Mouse (Mus musculus): ENCODE measurements at regions not wholly inside any gene's neighbourhood (a gene's known extent, or its start where the extent isn't known, plus 50 kb on each side); places are given as distances from the start of the nearest gene placed in this dataset.
"Not testable (repeated sequence)": the region's sequence is repeated elsewhere in the genome, so short reads cannot be mapped to it uniquely, and the experiment has no call there.

DNA sequence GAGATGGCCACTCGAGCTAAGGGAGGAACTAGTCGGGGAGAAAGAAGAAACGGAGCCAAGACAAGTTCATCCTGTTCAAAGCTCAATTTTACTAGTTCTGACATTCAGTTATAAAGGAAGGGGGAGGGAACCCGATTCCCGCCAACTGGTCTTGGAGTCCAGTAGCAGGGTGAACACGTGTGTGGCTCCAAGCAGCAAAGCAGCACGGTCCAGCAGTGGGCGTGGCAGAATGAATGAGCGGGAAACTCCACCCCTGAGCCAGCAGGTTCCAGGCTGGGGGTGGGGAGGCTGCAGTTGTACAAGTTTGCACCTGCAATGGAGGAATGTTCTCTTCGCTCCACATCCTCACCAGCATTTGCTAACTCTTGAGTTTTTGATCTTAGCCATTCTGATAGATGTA lies 108.8 kb upstream of the Adgrf1 start:
- WGBS = 75% methylated on average over 8 of the region's 10 CpGs

DNA sequence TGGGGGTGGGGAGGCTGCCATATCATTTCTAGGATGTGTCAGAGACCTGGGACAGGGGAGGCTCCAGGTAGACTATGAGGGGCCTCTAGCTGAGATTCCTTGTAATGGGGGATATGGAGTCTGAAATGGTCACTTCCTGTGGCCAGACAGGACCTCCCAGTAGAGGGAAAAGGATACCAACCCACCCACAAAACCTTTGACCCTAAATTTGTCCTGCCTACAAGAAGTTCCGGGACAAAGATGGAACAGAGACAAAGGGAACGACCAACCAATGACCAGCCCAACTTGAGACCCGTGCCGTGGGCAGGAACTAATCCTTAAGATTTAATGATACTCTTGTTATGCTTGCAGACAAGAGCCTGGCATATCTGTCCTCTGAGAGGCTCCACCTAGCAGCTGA lies 107.0 kb upstream of the Adgrf1 start:
- H3K9me3 ChIP-seq (ENCODE audit: control insufficient read depth, low read length) = no peaks in the 10 kb centered on the region
- no peak overlapping the region for H3K4me2 ChIP-seq (ENCODE audit: low read depth, low read length)
- no peaks in the 10 kb centered on the region for H3K36me3 ChIP-seq (ENCODE audit: control insufficient read depth, insufficient read depth, low read length)
- WGBS = 95% methylated on average over 4 of the region's 4 CpGs
- H3K27ac ChIP-seq (ENCODE audit: low read length) = no peak overlapping the region
- H3K9ac ChIP-seq (ENCODE audit: low read depth, low read length) = no peak overlapping the region
- ATAC-seq = no peak
- H3K27me3 ChIP-seq (replicated peaks; ENCODE audit: control insufficient read depth, insufficient read depth, low read length) = no peaks in the 10 kb centered on the region
- no peak overlapping the region for H3K4me3 ChIP-seq (ENCODE audit: low read length)
- peaks cover 7% of the 10 kb centered on the region; the same call in 1 of the 2 replicates for H3K4me1 ChIP-seq (ENCODE audit: control insufficient read depth, insufficient read depth, low read length)

More for the DNA sequence above, 108.8 kb upstream of the Adgrf1 start:
- H3K4me3 ChIP-seq (ENCODE audit: low read length); H3K27me3 ChIP-seq (replicated peaks; ENCODE audit: control insufficient read depth, insufficient read depth, low read length); H3K9me3 ChIP-seq (ENCODE audit: control insufficient read depth, low read length); H3K27ac ChIP-seq (ENCODE audit: low read length); H3K4me2 ChIP-seq (ENCODE audit: low read depth, low read length); H3K36me3 ChIP-seq (ENCODE audit: control insufficient read depth, insufficient read depth, low read length); H3K9ac ChIP-seq (ENCODE audit: low read depth, low read length); ATAC-seq: not testable (repeated sequence)
- peaks cover 11% of the 10 kb centered on the region; the same call in 1 of the 2 replicates for H3K4me1 ChIP-seq (ENCODE audit: control insufficient read depth, insufficient read depth, low read length)

DNA sequence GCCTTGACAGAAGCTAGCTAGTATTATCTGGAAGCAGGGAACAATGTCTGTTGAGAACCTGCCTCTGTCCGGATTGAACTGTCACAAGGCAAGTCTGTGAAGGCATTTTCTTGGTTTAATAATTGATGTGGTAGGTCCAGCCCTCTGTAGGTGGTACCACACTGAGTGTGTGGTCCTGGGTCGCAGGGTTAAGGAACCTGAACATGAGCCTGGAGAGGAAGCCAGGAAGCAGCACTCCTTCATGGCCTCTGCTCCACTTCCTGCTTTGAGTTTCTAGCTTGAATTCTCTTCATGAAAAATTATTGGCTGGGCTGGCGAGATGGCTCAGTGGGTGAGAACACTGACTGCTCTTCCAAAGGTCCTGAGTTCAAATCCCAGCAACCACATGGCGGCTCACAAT lies 104.0 kb upstream of the Adgrf1 start:
- H3K27me3 ChIP-seq (replicated peaks; ENCODE audit: control insufficient read depth, insufficient read depth, low read length) = no peaks in the 10 kb centered on the region
- H3K4me2 ChIP-seq (ENCODE audit: low read depth, low read length) = no peak overlapping the region
- H3K27ac ChIP-seq (ENCODE audit: low read length) = no peak overlapping the region
- WGBS = 60% methylated on average over 4 of the region's 4 CpGs
- no peaks in the 10 kb centered on the region for H3K9me3 ChIP-seq (ENCODE audit: control insufficient read depth, low read length)
- no peak overlapping the region for H3K9ac ChIP-seq (ENCODE audit: low read depth, low read length)
- no peak for ATAC-seq
- no peak overlapping the region for H3K4me3 ChIP-seq (ENCODE audit: low read length)
- no peaks in the 10 kb centered on the region for H3K36me3 ChIP-seq (ENCODE audit: control insufficient read depth, insufficient read depth, low read length)
- no peaks in the 10 kb centered on the region for H3K4me1 ChIP-seq (ENCODE audit: control insufficient read depth, insufficient read depth, low read length)

DNA sequence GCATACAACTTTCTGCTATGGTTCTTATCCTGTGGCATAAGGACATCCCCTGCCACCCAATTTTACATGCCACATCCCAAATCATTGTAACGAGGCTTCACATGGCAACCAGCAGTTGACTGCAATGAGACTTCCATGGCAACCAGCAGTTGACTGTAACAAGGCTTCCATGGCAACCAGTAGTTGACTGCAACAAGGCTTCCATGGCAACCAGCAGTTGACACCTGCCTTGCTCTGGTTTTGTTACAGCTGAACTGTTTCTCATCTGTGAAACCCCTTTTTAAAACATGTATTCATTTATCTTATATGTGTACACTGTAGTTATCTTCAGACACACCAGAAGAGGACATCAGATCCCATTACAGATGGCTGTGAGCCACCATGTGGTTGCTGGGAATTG lies 100.7 kb upstream of the Adgrf1 start:
- H3K9ac ChIP-seq (ENCODE audit: low read depth, low read length) = no peak overlapping the region
- H3K27ac ChIP-seq (ENCODE audit: low read length) = no peak overlapping the region
- no peak overlapping the region for H3K4me3 ChIP-seq (ENCODE audit: low read length)
- no peaks in the 10 kb centered on the region for H3K9me3 ChIP-seq (ENCODE audit: control insufficient read depth, low read length)
- H3K4me1 ChIP-seq (ENCODE audit: control insufficient read depth, insufficient read depth, low read length) = no peaks in the 10 kb centered on the region
- ATAC-seq = no peak
- 69% methylated on average over 1 of the region's 1 CpGs for WGBS
- no peaks in the 10 kb centered on the region for H3K36me3 ChIP-seq (ENCODE audit: control insufficient read depth, insufficient read depth, low read length)
- no peaks in the 10 kb centered on the region for H3K27me3 ChIP-seq (replicated peaks; ENCODE audit: control insufficient read depth, insufficient read depth, low read length)
- H3K4me2 ChIP-seq (ENCODE audit: low read depth, low read length) = no peak overlapping the region

DNA sequence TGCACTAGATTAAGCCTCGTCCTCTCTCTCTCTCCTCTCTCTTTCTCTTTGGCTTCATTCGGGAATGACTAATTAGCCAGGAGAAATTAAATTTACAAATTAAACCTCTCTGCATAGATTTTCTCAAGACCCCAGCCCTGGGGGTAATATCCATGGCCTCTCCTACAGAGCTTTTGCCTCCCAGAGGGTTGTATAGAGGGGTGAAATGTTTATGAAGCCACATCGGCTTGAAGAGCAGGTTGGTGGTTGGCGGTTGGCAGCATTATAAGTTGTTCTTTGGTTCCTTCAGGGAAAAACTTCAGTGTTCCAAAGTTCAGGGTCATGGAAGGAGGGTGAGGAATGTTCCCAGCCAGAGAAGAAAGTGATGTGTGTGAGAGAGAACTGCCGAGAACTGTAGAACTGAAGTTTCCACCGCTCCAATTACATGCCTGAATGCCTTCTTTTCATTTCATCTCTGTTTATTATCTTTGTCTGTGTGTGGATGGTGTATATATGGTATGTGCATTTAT lies 97.4 kb upstream of the Adgrf1 start:
- H3K4me3 ChIP-seq (ENCODE audit: low read length) = no peak overlapping the region
- no peak overlapping the region for H3K27ac ChIP-seq (ENCODE audit: low read length)
- no peak for ATAC-seq
- no peak overlapping the region for H3K9ac ChIP-seq (ENCODE audit: low read depth, low read length)
- peaks cover 5% of the 10 kb centered on the region; the same call in 1 of the 2 replicates for H3K4me1 ChIP-seq (ENCODE audit: control insufficient read depth, insufficient read depth, low read length)
- H3K36me3 ChIP-seq (ENCODE audit: control insufficient read depth, insufficient read depth, low read length) = no peaks in the 10 kb centered on the region
- H3K4me2 ChIP-seq (ENCODE audit: low read depth, low read length) = no peak overlapping the region
- H3K9me3 ChIP-seq (ENCODE audit: control insufficient read depth, low read length) = no peaks in the 10 kb centered on the region
- H3K27me3 ChIP-seq (replicated peaks; ENCODE audit: control insufficient read depth, insufficient read depth, low read length) = no peaks in the 10 kb centered on the region
- WGBS = 77% methylated on average over 6 of the region's 6 CpGs

DNA sequence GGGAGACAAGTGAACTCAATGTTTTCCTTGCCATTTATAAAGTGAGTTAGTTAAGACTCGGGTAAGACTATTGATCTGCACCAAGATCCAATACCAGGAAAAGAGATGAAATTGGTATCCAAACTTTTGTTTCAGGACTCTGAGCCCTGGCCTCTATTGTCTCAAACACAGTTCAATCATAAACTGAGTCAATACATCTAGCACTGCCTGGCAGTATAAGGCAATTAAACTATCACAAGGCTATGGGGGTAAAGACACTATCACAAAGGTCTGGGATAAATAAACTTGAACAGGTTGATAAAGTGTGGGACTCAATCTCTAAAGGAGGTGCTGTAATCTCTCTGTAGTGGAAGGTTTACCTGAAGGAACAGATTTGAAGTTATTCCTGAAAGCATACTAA lies 95.3 kb upstream of the Adgrf1 start:
- H3K9ac ChIP-seq (ENCODE audit: low read depth, low read length) = no peak overlapping the region
- 55% methylated on average over 1 of the region's 1 CpGs for WGBS
- no peak overlapping the region for H3K4me3 ChIP-seq (ENCODE audit: low read length)
- no peaks in the 10 kb centered on the region for H3K9me3 ChIP-seq (ENCODE audit: control insufficient read depth, low read length)
- H3K27me3 ChIP-seq (replicated peaks; ENCODE audit: control insufficient read depth, insufficient read depth, low read length) = no peaks in the 10 kb centered on the region
- H3K4me1 ChIP-seq (ENCODE audit: control insufficient read depth, insufficient read depth, low read length) = peaks cover 5% of the 10 kb centered on the region; the same call in 1 of the 2 replicates
- H3K36me3 ChIP-seq (ENCODE audit: control insufficient read depth, insufficient read depth, low read length) = no peaks in the 10 kb centered on the region
- ATAC-seq = peak; percentile 55; the same call in 1 of the 2 replicates
- H3K27ac ChIP-seq (ENCODE audit: low read length) = no peak overlapping the region
- no peak overlapping the region for H3K4me2 ChIP-seq (ENCODE audit: low read depth, low read length)

DNA sequence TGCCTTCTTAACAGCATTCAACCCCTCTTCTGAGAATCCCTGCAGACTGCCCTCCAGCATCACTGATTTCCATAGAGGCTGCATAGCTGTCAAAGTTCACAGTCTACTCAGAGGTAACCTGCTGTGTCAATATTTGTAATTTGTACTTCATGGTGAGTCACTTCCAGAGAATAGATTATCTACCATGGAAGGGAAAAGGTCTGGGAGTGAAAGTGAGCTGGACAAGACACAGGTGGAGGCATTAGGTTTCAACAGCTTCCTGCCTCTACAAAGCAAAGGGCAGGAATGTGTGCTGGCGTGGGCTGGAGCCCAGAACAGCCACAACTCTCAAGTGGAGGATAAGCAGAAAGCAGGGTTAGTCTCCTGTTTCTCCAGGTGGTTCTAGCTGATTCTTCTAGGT lies 92.9 kb upstream of the Adgrf1 start:
- no peaks in the 10 kb centered on the region for H3K36me3 ChIP-seq (ENCODE audit: control insufficient read depth, insufficient read depth, low read length)
- no peak overlapping the region for H3K4me2 ChIP-seq (ENCODE audit: low read depth, low read length)
- H3K4me3 ChIP-seq (ENCODE audit: low read length) = no peak overlapping the region
- 18% methylated on average over 1 of the region's 1 CpGs for WGBS
- ATAC-seq = peak; percentile 90
- no peaks in the 10 kb centered on the region for H3K9me3 ChIP-seq (ENCODE audit: control insufficient read depth, low read length)
- peaks cover 5% of the 10 kb centered on the region; the same call in 1 of the 2 replicates for H3K4me1 ChIP-seq (ENCODE audit: control insufficient read depth, insufficient read depth, low read length)
- H3K27me3 ChIP-seq (replicated peaks; ENCODE audit: control insufficient read depth, insufficient read depth, low read length) = no peaks in the 10 kb centered on the region
- no peak overlapping the region for H3K27ac ChIP-seq (ENCODE audit: low read length)
- no peak overlapping the region for H3K9ac ChIP-seq (ENCODE audit: low read depth, low read length)

DNA sequence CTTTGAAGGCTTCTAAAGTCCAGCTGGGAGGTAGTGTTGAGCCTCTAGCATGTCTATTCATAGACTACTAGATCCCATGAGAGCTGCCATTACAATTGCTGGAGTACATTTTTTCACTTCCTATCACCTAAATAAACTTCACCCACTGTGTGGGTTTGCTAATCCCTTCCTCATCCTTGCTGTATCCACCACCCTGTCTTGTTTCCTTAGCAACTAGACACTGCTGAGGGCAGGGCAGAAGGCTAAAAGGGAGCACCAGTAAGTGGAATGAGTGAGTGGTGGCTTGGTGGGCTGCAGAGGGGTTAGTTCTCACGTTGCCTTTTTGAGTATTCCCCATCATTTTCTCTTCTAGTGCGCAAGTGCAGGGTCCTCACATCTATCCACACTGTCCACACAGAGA lies 80.1 kb upstream of the Adgrf1 start:
- ATAC-seq = no peak
- no peaks in the 10 kb centered on the region for H3K9me3 ChIP-seq (ENCODE audit: control insufficient read depth, low read length)
- no peaks in the 10 kb centered on the region for H3K36me3 ChIP-seq (ENCODE audit: control insufficient read depth, insufficient read depth, low read length)
- H3K9ac ChIP-seq (ENCODE audit: low read depth, low read length) = no peak overlapping the region
- H3K4me3 ChIP-seq (ENCODE audit: low read length) = no peak overlapping the region
- 62% methylated on average over 2 of the region's 2 CpGs for WGBS
- H3K4me1 ChIP-seq (ENCODE audit: control insufficient read depth, insufficient read depth, low read length) = no peaks in the 10 kb centered on the region
- no peak overlapping the region for H3K4me2 ChIP-seq (ENCODE audit: low read depth, low read length)
- no peaks in the 10 kb centered on the region for H3K27me3 ChIP-seq (replicated peaks; ENCODE audit: control insufficient read depth, insufficient read depth, low read length)
- no peak overlapping the region for H3K27ac ChIP-seq (ENCODE audit: low read length)

DNA sequence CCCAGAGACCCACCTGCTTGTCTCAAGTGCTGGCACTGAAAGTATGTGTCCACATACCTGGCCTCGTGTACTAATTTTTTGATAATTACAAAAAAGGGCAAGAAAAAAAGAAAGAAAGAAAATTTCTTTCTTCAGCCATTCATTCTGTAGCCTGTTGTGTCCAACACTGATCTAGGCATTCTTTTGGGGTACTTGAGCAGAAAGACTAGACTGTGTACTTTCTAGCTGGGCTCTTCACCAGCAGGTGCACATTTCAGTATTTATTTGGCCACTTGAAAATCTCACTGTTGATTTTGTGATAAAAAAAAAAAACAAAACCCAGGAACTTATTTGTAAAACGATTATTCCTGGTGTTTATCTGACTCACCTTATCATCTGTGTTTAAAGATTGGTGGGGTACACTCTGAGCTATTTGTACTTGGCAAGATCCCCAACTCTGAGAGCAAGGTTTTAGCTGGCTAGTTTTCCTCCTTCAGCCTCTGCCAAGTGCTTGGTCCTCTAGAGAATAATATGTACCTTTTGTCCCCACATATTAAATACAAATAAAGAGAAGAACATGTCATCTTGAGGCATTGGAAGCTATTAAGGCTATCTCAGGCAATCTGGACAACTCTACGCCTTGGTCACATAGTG lies 79.2 kb upstream of the Adgrf1 start:
- no peaks in the 10 kb centered on the region for H3K9me3 ChIP-seq (ENCODE audit: control insufficient read depth, low read length)
- no peak for ATAC-seq
- no peaks in the 10 kb centered on the region for H3K4me1 ChIP-seq (ENCODE audit: control insufficient read depth, insufficient read depth, low read length)

DNA sequence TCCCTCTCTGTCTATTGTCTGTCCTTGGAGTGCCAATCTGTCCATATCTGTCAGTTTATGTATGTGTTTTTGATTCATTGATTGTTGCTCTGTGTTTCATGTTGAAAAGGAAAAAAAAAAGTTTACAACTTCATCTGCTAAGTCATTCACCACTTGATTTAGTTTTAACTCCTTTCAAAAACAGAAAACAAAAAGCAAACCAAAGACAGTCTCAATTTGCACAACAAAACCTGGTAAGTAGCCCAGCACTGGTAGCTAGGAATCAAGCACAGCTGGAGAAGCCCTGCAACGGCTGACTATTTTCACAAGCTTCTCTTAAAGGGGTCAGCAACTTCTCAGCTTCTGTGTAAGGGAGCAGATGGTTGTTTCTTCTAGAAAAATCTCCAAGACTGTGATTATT lies 72.9 kb upstream of the Adgrf1 start:
- 50% methylated on average over 1 of the region's 1 CpGs for WGBS
- ATAC-seq = no peak
- Histone ChIP-seq H3K36me3 (ENCODE audit: control insufficient read depth, insufficient read depth, low read length) (no peaks in the 10 kb centered on the region), H3K27me3 (replicated peaks; ENCODE audit: control insufficient read depth, insufficient read depth, low read length) (no peaks in the 10 kb centered on the region), H3K9me3 (ENCODE audit: control insufficient read depth, low read length) (no peaks in the 10 kb centered on the region), H3K4me2 (ENCODE audit: low read depth, low read length) (no peak overlapping the region), H3K4me3 (ENCODE audit: low read length) (no peak overlapping the region), H3K4me1 (ENCODE audit: control insufficient read depth, insufficient read depth, low read length) (no peaks in the 10 kb centered on the region), H3K27ac (ENCODE audit: low read length) (no peak overlapping the region), H3K9ac (ENCODE audit: low read depth, low read length) (no peak overlapping the region)

More for the DNA sequence above, 79.2 kb upstream of the Adgrf1 start:
- WGBS = 69% methylated on average over 3 of the region's 3 CpGs
- Histone ChIP-seq H3K9ac (ENCODE audit: low read depth, low read length) (no peak overlapping the region), H3K36me3 (ENCODE audit: control insufficient read depth, insufficient read depth, low read length) (no peaks in the 10 kb centered on the region), H3K4me2 (ENCODE audit: low read depth, low read length) (no peak overlapping the region), H3K4me3 (ENCODE audit: low read length) (no peak overlapping the region), H3K27me3 (replicated peaks; ENCODE audit: control insufficient read depth, insufficient read depth, low read length) (no peaks in the 10 kb centered on the region), H3K27ac (ENCODE audit: low read length) (no peak overlapping the region)
